Mouse (Mus musculus): ENCODE data around the gene Fbxl18.

GRCm38 (mm10) chr5:142937956-142938727 is 42.9 kb upstream of the Fbxl18 start:
- TF ChIP-seq CTCF (IDR thresholded peaks at IDR 0.05; ENCODE audit: extremely low read depth, insufficient read length, insufficient replicate concordance, low read depth, low read length) (no peak), POLR2A (IDR thresholded peaks at IDR 0.05; ENCODE audit: low read depth, low read length) (no peak)
